ENCODE assay signal across 9 mouse cellular contexts in genomic region chr19:44372969-44373368, GRCm38 (mm10). TPM values are rescaled to one million over a fixed set of nuclear protein-coding genes. Genes with fewer than 3 reads are reported as not detected.
DNase-seq lines count a peak whose midpoint lies in the region; ATAC-seq lines count a peak whose summit lies in the region.
"Had no signal": no experiment of that assay in that cellular context is flagged by ENCODE, and none has a peak within 500 bp of the region (broad histone marks: within the 10 kb centered on the region; RNA-seq: fewer than 3 reads in every experiment).

No protein-coding gene starts in this region.

- WGBS in hindbrain, embryonic 11.5 days, result 26% methylated on average over 6 of the region's 6 CpGs

- no peaks in the 10 kb centered on the region for H3K36me3 ChIP-seq in hindbrain, embryonic 11.5 days (ENCODE audit: control insufficient read depth, insufficient read depth, low read length)

- H3K27ac ChIP-seq in hindbrain, embryonic 11.5 days (ENCODE audit: low read depth, low read length), result no peak overlapping the region

- no peak overlapping the region for H3K4me2 ChIP-seq in hindbrain, embryonic 11.5 days (replicated peaks; ENCODE audit: low read depth, low read length)

- no peaks in the 10 kb centered on the region for H3K27me3 ChIP-seq in hindbrain, embryonic 11.5 days (ENCODE audit: control insufficient read depth, insufficient read depth, low read length)

- H3K9me3 ChIP-seq in hindbrain, embryonic 11.5 days (ENCODE audit: control insufficient read depth, low read length), result no peaks in the 10 kb centered on the region

- no peak overlapping the region for H3K9ac ChIP-seq in hindbrain, embryonic 11.5 days (ENCODE audit: low read depth, low read length)

- peak; percentile 68; the same call in 1 of the 2 replicates for ATAC-seq in hindbrain, embryonic 11.5 days (ENCODE audit: low FRiP score)

- DNase-seq in Muller cell, postnatal 12 days (ENCODE audit: inconsistent ontology term), result peak; percentile 42
- DNase-seq in cerebellum, adult 18-20 months, result peak; percentile 91
- peak; percentile 25 to 91 for DNase-seq in frontal cortex, adult 2 months (ENCODE audit: extremely low spot score in 1 of 2, low spot score in 1 of 2)
- peak; percentile 86 for DNase-seq in hindbrain, embryonic 11.5 days (ENCODE audit: low spot score)
- peak; percentile 83 for DNase-seq in layer of hippocampus, adult 9-10 months (ENCODE audit: low spot score)
- DNase-seq in lung, postnatal 10 days, result peak; percentile 89
- DNase-seq in right cerebral cortex, adult 2 months (ENCODE audit: low spot score in 2 of 2), result peak; percentile 71 to 82
- DNase-seq in urinary bladder, postnatal 36 days (ENCODE audit: low spot score in 2 of 2), result peak; percentile 77 to 80

- no peaks in the 10 kb centered on the region for H3K4me1 ChIP-seq in hindbrain, embryonic 11.5 days (replicated peaks; ENCODE audit: control insufficient read depth, insufficient read depth, low read length)

- no peak overlapping the region for H3K4me3 ChIP-seq in hindbrain, embryonic 11.5 days (ENCODE audit: low read depth, low read length)
- H3K4me3 ChIP-seq: myocyte had no signal

RNA-seq across cellular contexts. Expression of gene Scd1, which starts 34.7 kb away (rescaled TPM):
- 111 and 161 TPM in 2 replicates for polyA plus RNA-seq in frontal cortex, adult 2 months (2012; rRNA removed)
- polyA plus RNA-seq in hindbrain, embryonic 11.5 days (2014; fragmentation: Nextera tagmentation; extraction: Ambion mirVana), result 11.2 and 11.8 TPM in 2 replicates

RNA-seq across cellular contexts. Expression of gene Scd4, which starts 40.1 kb away (rescaled TPM):
- polyA plus RNA-seq in frontal cortex, adult 2 months (2012; rRNA removed), result 0.27 and 0.30 TPM in 2 replicates
- polyA plus RNA-seq in hindbrain, embryonic 11.5 days (2014; fragmentation: Nextera tagmentation; extraction: Ambion mirVana), result 0.06 TPM in 1 of 2 replicates, not detected in the other
